Mouse (Mus musculus) kidney, postnatal 14 days (tissue): ENCODE data around the gene Grb10.
A peak's percentile ranks its signal among the peaks of the same experiment; 100 is the strongest.

Source experiments
- DNase-seq: peaks from one replicate; pipeline ENCODE4 v3.0.0; 2022; ENCODE audit warnings: mixed read lengths

The Grb10 gene

GRCm38 (mm10) chr11:12038470-12038985, at the start of gene Grb10:
Gene Grb10, minus strand, starts transcription at chr11:12038683.
- no peak for DNase-seq

GRCm38 (mm10) chr11:12081638-12082037, 43.2 kb upstream of the Grb10 start:
- no peak for DNase-seq

GRCm38 (mm10) chr11:12079231-12079630, 40.7 kb upstream of the Grb10 start:
- no peak for DNase-seq

DNA sequence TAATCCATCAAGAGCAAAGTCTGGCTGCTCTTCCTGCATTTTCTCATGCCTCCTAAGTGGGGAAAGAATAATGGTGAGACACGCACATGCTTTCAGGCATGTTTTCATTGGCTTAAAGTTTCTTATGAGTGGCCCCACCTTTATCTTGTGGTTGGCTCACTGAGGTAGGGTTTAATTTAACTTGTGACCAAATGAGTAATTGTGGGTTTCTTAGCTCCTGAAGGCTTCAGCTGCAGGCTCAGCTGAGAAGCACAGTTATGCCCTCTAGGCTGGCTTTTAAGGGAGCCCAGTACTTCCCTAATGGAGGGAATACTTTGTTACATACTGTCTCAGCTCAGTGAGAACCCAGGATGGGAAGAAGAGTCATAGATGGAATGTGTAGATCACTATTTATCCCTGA, 37.0 kb upstream of the Grb10 start:
- DNase-seq: no peak

GRCm38 (mm10) chr11:12073394-12074226, 35.1 kb upstream of the Grb10 start:
- no peak for DNase-seq

GRCm38 (mm10) chr11:12072322-12072721, 33.8 kb upstream of the Grb10 start:
- DNase-seq: no peak

DNA sequence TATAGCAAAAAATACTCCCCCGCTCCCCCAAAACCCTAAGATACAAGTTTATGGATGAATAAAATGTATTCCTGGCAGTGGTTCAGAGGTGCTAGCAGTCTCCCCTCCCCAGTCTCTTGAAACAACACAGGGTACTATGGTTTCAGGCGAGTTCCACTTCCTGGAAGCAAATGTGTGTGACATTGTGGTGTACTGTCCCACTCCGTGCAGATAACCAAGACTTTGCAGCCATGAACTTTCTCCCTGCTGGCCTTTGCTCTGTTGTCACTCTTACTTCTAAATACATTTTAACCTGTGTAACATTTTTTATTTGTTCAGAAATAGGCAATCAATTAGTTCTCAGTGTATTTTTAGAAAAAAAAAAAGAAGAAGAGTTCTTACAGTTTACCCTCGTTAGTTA, 20.5 kb upstream of the Grb10 start:
- DNase-seq: no peak

DNA sequence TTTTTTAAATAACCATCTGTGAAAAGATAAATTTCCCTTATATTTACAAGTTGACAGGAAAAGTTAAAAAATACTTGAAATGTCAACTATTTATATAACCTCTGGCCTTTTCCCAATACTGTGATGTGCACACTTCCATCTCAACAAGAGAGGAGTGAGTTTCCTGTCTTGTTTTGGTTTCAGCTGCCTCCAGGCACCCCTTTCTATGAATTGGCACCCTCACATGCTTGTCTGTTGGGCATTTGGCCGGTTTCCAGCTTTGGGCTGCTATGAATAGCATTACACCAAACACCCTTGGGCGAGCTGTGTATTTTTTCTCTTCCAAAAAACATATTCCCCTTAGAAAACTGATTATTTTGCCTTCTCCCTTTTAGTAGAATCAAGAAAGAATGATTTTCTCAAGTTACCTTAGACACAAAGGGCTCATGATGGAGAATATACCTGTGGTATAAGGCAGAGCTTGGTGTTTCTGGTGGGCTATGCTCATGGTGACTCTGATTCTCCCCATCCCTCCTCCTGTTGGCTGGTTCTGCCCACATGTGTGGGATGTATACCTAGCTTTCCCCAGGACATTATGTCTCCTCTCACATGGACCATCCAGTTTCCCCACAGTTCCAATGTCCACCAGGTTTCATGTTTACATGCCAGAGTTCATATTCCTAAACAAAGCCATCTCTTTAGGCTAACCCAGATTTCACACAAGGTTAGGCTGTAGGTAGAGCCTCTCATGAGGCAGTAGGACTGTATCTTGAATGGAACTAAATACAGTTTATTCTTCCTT, 10.3 kb upstream of the Grb10 start:
- no peak for DNase-seq

DNA sequence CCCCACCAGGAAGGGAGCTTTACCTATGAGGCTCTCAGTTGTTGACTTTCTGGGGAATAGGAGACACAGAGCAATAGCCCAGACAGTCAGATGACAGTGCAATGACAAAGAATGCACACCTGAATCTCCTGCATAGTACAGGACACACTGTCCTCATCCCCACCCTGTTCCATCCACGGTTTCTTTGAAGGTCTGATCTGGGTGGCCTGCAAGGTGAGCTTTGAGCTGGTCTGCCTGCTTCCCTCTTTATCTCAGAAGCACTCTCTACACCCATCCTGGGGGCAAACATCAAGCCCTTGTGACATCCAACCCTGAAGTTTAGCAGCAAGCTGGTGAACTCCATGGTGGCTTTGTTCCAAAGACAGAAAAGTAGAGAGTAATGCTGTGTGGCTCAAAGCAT, 9.7 kb upstream of the Grb10 start:
- DNase-seq: no peak

- DNase-seq: no peak
These were observed 5.8 kb upstream of the Grb10 start for GRCm38 (mm10) chr11:12044245-12044644.

GRCm38 (mm10) chr11:12041787-12042186, 3.3 kb upstream of the Grb10 start:
- DNase-seq: no peak

DNA sequence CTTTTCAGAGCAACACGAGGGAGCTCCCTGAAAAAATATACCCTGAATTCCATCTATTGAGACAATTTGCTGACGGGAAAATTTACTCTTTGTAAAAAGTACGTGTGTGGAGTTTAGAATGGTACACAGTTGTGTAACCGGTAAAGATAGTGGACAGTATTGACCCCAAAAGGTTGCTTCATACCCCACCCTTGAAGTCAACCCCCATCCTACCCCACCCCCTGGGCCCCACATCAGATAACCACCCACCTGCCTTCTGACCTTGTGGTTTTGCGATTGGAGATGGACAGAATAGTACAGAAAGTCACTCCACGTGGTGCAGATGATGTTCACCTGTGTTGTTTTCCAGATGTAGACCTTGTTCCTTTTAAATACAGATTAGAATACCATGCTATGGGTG, 2.9 kb upstream of the Grb10 start:
- no peak for DNase-seq

GRCm38 (mm10) chr11:12040391-12040790, 1.9 kb upstream of the Grb10 start:
- DNase-seq: no peak

DNA sequence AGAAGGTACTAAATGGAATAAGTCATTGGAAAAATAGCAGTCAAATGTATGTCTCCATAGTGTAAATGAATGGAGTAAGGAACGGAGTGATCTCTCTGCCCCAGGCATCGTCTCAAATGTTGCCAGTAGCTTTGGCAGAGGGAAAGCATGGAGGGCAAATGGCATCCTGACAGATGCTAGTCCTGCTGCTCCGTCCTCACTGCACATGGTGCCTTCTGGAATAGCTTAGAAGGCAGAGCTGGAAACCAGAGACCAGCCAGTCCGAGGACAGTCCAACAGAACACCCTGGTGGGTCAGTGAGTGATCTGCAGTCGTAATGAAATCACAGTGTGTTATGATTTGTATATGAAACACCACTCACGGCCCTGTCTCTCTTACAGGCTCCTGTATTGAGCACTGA, 1.3 kb upstream of the Grb10 start:
- DNase-seq: no peak

- no peak for DNase-seq
These were observed 615 bp upstream of the Grb10 start for GRCm38 (mm10) chr11:12039098-12039497.

GRCm38 (mm10) chr11:12037689-12038469, 604 bp downstream of the Grb10 start:
- DNase-seq: no peak

- DNase-seq: peak; percentile 76
These were observed 1.3 kb downstream of the Grb10 start for GRCm38 (mm10) chr11:12037075-12037686.

DNA sequence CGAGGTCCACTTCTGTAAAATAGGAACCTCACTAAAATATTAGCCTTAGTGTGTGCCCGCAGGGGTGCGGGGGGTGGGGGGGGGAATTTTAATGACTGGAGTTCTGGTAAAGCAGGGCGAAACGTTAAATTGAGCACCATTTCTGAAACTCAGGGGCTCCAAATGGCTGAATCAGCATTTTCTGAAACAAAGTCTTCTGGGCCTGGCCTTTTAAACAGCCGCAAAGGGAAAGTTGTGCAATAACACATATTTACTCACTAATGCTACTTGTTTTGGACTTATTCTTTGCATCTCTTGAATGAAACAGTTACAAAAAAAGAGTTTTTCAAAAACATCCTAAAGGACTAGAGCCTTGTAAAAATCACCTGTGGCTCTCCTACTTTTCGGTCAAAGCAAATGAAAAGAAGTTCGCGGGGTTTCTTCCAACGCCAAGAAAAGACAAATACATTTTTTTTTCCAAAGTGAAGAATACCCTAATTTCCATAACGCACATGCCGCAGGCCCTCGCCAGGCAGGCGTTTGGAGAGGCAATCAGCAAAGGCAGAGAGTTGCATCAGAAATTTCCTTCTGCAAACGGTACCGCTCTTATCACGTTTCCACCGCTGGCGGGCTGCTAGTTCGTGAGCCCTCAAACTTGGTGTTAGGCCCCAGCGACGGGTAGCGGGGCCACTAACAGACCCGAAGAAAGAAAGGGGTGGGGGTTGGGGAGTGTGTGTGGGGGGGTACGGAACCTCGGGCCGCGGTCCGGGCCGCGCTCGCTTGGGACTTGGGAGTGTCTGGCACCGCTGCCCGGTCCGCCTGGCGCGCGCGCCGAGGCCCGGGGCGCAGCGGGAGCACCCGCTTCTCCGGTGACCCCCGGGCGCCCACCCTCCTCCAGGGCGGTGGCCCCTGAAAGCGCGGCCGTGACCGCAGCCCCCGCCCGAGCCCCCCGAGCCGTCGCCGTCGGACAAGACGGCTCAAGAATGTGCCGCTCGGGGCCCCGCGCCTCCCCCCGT, 2.3 kb downstream of the Grb10 start:
- DNase-seq: no peak

- no peak for DNase-seq
These were observed 3.2 kb downstream of the Grb10 start for GRCm38 (mm10) chr11:12035324-12035723.

GRCm38 (mm10) chr11:12034781-12035180, 3.7 kb downstream of the Grb10 start:
- no peak for DNase-seq

DNA sequence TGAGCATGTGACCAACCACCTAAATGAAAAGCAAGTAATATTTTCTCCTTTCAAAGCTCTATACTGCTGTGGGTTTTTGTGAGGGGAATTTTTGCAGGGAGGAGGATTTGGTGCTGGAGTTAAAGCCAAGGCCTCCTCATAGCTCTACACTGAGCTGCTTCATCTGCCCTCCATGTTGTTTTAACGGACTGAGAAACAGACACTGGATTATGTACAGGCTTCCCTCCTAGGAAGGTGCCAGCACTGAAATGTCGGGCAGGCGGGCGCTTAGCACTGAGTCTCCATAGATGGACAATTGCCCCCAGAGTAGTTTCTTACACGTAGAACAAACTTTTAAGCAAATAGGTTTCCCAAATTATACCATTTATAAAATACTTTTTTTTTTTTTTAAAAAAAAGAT, 4.1 kb downstream of the Grb10 start:
- DNase-seq: no peak
